Mouse (Mus musculus) brain, embryonic 14.5 days (tissue): ENCODE measurements around the gene Vnn1. TPM values are rescaled to one million over a fixed set of nuclear protein-coding genes. Genes with fewer than 3 reads are reported as not detected.

Experiments
- DNase-seq: peaks from one replicate; pipeline ENCODE4 v3.0.0-alpha.2; 2011; ENCODE audit warnings: low read depth
- CTCF ChIP-seq: fragments of 200-500 bp; IDR thresholded peaks from 2 replicates; pipeline ENCODE4 v1.5.1; 2012; ENCODE audit warnings: inconsistent platforms, mild to moderate bottlenecking, moderate library complexity, borderline replicate concordance; ENCODE audit not compliant: insufficient read depth, insufficient read length; ENCODE audit errors: extremely low read depth
- POLR2A ChIP-seq: fragments of 200-500 bp; IDR thresholded peaks from 2 replicates; pipeline ENCODE4 v1.6.1; 2012; ENCODE audit warnings: mild to moderate bottlenecking, inconsistent platforms, borderline replicate concordance; ENCODE audit not compliant: poor library complexity, insufficient read depth, insufficient read length, severe bottlenecking; ENCODE audit errors: extremely low read depth
- polyA plus RNA-seq: library from polyadenylated mRNA; depleted of rRNA; stranded (reverse); fragments of >200 nt; gene quantifications from 2 replicates; pipeline ENCODE4 v1.2.3, GENCODE M21; 2012; rRNA removed

Gene Vnn1
- 0.14 and 0.15 TPM in 2 replicates for polyA plus RNA-seq

DNA sequence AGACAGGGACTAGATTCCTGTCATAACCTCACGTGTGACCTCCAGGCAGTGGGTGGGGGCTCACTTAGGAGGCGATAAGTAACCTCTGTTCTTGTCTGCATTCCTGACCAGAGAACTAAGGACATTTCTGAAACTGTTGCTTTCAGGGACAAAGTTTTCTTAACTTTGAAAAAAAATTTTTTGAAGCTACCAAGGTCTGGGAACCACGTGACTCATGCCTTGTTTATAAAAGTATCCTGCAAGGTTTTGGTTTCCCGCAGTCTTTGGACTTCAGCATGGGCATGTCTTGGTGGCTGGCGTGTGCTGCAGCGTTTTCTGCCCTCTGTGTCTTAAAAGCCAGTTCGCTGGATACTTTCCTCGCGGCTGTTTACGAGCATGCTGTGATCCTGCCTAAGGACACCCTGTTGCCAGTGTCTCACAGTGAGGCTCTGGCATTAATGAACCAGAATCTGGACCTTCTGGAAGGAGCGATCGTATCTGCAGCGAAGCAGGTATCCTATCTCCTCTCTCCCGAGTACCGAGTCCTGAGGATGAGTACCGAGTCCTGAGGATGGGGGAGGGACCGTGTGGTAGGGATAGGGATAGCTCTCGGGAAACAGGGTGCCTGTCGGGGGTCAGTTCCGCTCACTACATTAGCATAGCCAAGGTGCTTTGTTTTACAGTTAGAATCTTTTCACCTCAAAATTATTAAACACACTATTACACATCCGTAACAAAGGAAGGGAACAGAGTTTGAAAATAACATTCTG is at the start of gene Vnn1:
Vnn1 (plus strand) TSS at position 88 of the 749 bp plus-strand sequence.
- DNase-seq, result peak; percentile 5
- TF ChIP-seq CTCF (no peak), POLR2A (no peak)

DNA sequence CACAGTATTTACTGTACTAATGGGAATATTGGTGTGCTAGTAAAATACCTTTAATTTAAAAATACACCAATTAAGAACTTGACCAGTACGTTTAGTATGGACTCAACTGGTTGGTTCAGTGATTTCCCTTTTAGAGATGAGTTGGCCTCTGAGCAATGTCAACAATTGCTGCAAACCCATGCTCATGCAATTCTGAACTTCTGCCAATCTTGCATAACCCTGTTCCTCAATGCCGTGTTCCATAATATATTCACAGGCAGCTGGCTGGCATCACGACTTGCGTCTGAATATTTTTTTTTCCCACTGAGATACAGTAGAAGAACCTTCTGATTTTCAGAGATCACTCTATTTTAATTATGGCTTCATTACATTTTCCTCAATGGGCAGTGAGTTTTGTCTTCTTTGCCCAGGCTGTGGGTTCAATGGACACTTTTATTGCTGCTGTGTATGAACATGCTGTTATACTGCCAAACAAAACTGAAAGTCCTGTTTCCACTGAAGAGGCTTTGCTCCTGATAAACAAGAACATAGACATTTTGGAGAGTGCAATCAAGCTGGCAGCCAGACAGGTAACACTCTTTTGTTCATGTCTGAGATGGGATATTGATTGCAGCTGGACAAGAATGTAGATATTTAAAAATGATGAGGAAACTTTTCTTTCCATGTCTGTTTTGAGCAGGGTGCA is 43.1 kb upstream of the Vnn1 start, which contains the start of gene Vnn3:
Vnn3 (plus strand) TSS at position 235 of the 685 bp plus-strand sequence.
- DNase-seq, result no peak
- no peak for TF ChIP-seq POLR2A
- TF ChIP-seq CTCF, result no peak

DNA sequence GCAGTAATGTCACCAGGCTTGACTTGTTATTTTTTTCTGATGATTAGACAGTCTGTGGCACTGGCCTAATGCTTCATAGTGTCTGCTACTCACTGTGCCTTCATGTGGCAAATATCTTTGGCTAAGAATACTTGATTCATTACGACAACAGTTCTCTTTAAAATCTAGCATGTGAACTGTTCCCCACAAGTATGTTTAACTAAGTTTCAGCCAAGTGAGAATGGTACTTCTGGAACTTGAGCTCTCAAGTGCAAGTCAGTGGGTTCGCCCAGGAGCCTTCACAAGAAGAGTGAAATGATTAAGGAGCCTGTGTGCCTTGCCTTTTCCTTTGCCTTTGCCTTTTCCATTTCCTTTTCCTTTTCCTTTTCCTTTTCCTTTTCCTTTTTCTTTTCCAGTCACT is 42.4 kb upstream of the Vnn1 start:
- TF ChIP-seq CTCF, result no peak
- TF ChIP-seq POLR2A, result no peak
- DNase-seq, result no peak

DNA sequence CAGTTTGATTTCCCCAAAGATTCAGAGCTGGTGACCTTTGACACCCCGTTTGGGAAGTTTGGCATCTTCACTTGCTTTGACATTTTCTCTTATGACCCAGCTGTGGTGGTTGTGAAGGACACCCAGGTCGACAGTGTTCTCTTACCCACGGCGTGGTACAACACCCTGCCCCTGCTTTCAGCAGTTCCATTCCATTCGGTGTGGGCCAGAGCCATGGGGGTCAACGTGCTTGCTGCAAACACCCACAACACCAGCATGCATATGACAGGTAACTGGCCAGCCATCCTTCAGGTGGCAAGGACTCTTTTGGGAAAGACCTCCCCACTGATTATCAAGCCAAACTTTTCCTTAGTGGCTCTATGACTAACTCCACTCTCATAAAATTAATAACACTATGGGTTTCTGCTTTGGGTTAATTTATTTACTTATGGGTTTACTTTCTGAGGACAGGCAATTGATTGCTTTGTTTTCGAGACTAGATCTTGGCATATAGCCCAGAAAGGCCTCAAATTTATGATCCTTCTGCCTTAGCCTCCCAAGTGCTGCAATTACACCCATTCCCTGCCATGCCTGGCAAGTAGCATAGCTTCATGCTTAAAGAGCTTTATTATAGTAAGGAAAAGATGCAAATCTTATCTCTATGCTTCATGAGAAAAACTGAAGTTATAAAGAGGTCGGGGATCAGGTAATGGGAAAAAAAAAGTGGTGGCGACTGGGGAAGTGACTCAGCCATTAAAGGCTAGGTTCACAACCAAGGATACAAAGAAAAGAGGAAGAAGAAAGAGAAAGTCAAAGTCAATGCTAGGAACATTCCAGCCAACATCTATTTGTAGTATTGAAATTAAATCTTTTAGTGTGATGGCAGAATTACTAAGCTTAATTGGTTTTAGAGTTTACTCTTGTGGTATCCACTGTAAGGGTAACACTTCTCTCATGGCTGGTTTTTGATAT is 29.9 kb upstream of the Vnn1 start:
- TF ChIP-seq POLR2A, result no peak
- TF ChIP-seq CTCF, result no peak
- peak; percentile 19 for DNase-seq

DNA sequence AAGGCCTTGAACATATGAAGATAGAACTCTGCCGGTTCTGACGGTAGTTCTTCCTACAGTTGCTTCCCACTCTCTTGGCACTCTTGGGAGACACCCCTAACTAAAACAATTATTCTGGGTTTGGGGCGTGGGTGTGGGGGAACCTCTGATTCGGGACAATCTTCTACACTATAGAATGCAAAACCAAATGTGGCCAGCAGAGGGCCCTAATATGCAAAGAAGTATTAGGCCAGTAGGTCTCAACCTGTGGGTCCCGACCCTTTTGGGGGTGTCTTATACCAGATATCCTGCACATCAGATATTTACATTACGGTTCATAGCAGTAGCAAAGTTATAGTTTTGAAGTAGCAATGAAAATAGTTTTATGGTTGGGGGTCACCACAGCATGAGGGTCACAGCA is 13.8 kb upstream of the Vnn1 start:
- no peak for DNase-seq

DNA sequence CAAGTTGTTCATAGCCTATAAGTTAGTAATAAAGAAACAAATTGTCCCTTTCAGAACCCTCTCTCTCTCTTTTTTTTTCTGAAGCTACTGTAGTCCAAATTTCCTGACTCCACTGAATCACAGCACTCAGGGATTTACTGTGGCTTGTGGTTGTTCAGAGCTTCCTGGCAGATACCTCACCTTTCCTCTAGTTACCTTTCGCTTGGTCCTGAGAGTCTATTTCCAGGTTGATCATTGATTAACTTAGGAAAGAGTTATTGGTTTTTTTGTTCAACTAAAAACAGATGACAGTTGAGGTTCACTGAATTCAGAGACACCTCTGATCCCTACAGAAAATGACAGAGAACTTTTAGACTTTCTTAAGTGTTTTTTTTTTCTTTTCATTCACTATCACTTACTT is 9.6 kb upstream of the Vnn1 start:
- DNase-seq, result no peak
- TF ChIP-seq CTCF (no peak), POLR2A (no peak)

More for the DNA sequence above, 13.8 kb upstream of the Vnn1 start:
- TF ChIP-seq CTCF (peak; percentile 16; the same call in 1 of the 2 replicates), POLR2A (no peak)

DNA sequence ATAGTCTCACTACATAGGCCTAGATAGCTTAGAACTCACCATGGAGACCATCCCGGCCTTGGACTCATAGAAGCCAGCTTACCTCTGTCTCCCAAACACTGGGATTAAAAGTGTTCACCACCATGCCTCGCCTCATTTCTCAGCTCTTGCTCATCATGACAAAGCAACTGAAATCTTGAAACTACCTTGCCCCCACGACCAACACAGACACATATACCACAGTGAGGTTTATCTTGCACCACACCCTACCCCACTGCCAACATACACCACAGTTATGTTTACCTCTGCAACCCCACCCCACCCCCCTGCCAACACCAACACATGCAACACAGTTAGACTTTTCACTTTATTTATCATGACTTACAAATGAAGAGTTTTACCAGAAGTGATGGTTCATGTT is 8.4 kb upstream of the Vnn1 start:
- no peak for TF ChIP-seq CTCF
- no peak for TF ChIP-seq POLR2A
- DNase-seq, result no peak

DNA sequence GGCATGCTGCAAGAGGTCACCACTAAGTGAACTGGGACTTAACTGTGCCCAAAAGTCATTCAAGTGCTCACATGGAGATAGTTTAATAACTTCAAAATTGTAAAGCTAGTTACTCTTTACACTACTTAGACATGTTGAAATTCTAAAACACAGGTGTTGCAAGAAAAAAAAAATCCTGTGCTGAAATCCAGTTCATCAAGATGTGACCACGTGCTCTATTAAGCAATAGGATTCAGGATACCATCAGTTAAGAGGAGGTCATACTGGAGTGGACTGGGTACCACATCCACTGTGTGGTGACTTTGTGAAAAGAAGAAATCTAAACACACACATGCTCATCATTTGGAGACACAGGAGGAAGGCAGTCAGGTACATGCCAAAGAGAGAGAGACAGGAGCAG is 1.5 kb upstream of the Vnn1 start:
- no peak for DNase-seq
- no peak for TF ChIP-seq POLR2A
- no peak for TF ChIP-seq CTCF

DNA sequence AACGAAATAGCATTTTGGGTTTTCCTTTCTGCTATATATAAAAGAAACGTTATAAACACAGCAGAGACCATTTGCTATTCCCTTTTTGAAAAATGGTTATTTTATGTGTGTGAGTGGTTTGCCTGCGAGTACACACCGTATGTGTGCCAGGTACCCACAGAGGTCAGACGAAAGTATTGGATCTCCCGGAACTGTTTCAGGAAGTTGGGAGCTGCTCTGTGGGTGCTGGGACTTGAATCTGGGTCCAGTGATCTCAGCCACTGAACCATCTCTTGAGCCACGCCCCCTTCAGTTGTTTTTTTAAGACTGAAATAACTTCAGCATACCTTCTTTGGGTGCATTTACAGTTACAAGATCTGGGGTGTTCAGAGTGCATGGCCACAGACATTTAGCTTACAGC is 888 bp downstream of the Vnn1 start:
- TF ChIP-seq POLR2A (no peak), CTCF (no peak)
- DNase-seq, result no peak

DNA sequence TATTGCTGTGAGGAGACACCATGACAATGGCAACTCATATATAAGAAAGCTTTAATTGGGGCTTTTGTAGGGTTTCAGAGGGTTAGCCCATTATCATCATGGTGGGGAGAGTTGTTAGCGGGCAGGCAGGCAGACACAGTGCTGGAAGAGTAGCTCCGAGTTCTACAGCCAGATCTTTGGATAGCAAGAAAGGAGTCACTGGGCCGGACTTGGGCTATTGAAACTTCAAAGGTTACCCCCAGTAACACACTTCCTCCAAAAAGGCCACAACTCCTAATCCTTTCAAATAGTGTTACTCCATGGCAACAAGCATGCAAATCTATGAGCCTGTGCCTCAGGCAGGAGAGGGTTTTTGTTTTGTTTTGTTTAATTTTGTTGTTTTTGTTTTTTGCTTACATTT is 6.6 kb downstream of the Vnn1 start:
- DNase-seq, result peak; percentile 58
- TF ChIP-seq CTCF (no peak), POLR2A (no peak)

DNA sequence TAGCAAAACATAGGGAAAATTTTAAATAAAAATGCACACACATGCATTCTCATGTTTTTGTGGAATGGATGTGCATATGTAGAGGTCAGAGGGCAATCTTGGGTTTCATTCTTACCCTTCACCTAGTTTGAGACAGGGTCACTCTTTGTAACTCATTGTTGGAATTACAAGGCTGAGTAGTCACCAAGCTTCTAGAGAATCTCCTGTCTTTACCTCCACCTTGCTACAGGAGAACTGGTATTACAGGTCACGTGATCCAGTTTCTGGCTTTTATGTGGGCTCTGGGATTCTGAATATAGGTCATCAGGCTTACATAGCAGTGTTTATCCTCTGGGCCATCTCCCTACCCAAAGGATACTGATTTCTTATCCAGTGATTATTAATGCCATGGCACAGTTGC is 11.2 kb downstream of the Vnn1 start:
- no peak for DNase-seq
- TF ChIP-seq CTCF (no peak), POLR2A (no peak)

DNA sequence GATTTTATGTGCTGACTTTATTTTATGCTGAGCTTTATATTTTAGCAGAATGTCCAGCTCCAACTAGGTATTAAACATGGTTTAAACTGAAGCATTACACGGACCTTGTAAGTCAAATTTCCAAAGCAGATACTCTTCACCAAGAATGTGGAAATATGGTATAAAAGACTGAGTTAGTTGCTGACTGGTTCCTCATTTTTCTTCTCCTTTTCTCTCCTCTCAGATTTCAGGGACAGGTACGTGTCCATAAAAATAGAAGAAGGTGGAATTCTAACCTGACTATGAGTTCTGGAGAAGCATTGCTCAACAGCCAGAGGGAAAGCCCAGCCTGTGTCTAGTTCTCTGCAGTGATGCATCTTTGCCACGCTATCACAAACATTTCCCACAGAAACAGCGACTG is 25.6 kb downstream of the Vnn1 start, which contains the start of gene Taar1:
Taar1 (plus strand) TSS at position 301 of the 400 bp plus-strand sequence.
- DNase-seq, result no peak
- TF ChIP-seq CTCF (no peak), POLR2A (no peak)
